Mouse (Mus musculus): ENCODE results near the gene Rpl36.
"Not testable (repeated sequence)": the region's sequence is repeated elsewhere in the genome, so short reads cannot be mapped to it uniquely, and the experiment has no call there.

Rpl36 gene

GRCm38 (mm10) chr17:56608699-56609098 is 4.5 kb upstream of the Rpl36 start:
- peak in 1 of 2 experiments; percentile 34 for DNase-seq (ENCODE audit: low spot score in 2 of 2)

- peak; percentile 90 to 96 for DNase-seq (ENCODE audit: low spot score in 2 of 2)
Measured at GRCm38 (mm10) chr17:56609452-56610171, 3.6 kb upstream of the Rpl36 start, which contains the start of gene 2410015M20Rik. TSS of gene 2410015M20Rik (minus strand) at chr17:56609771.

- no peak for DNase-seq (ENCODE audit: low spot score in 2 of 2)
Measured at GRCm38 (mm10) chr17:56611323-56611722, 1.9 kb upstream of the Rpl36 start.

- peak; percentile 51 to 75 for DNase-seq (ENCODE audit: low spot score in 2 of 2)
Measured at GRCm38 (mm10) chr17:56611861-56612564, 1.2 kb upstream of the Rpl36 start.

- DNase-seq (ENCODE audit: low spot score in 2 of 2): not testable (repeated sequence)
Measured at GRCm38 (mm10) chr17:56612565-56612939, 664 bp upstream of the Rpl36 start.

- DNase-seq (ENCODE audit: low spot score in 2 of 2): peak; percentile 32 to 58
Measured at GRCm38 (mm10) chr17:56613893-56614292, 677 bp downstream of the Rpl36 start.

- peak in 1 of 2 experiments; percentile 30 for DNase-seq (ENCODE audit: low spot score in 2 of 2)
Measured at GRCm38 (mm10) chr17:56614391-56615135, 1.3 kb downstream of the Rpl36 start.

- no peak for DNase-seq (ENCODE audit: low spot score in 2 of 2)
Measured at GRCm38 (mm10) chr17:56615136-56615784, 2.0 kb downstream of the Rpl36 start.

- DNase-seq (ENCODE audit: low spot score in 2 of 2): no peak
Measured at GRCm38 (mm10) chr17:56615792-56616191, 2.6 kb downstream of the Rpl36 start.

- no peak for DNase-seq (ENCODE audit: low spot score in 2 of 2)
Measured at GRCm38 (mm10) chr17:56616725-56617124, 3.5 kb downstream of the Rpl36 start.

GRCm38 (mm10) chr17:56617628-56618027 is 4.4 kb downstream of the Rpl36 start:
- DNase-seq (ENCODE audit: low spot score in 2 of 2): no peak

GRCm38 (mm10) chr17:56625495-56625894 is 12.3 kb downstream of the Rpl36 start:
- DNase-seq (ENCODE audit: low spot score in 2 of 2): no peak

GRCm38 (mm10) chr17:56626260-56626659 is 13.0 kb downstream of the Rpl36 start:
- no peak for DNase-seq (ENCODE audit: low spot score in 2 of 2)

- DNase-seq (ENCODE audit: low spot score in 2 of 2): peak; percentile 87 to 97
Measured at GRCm38 (mm10) chr17:56626754-56627470, 13.7 kb downstream of the Rpl36 start, which contains the start of gene Lonp1. TSS of gene Lonp1 (minus strand) at chr17:56626887.

GRCm38 (mm10) chr17:56627530-56628277 is 14.5 kb downstream of the Rpl36 start, which contains the start of gene Catsperd:
TSS of gene Catsperd (plus strand) at chr17:56628143.
- peak in 1 of 2 experiments; percentile 28 for DNase-seq (ENCODE audit: low spot score in 2 of 2)

- DNase-seq (ENCODE audit: low spot score in 2 of 2): not testable (repeated sequence)
Measured at GRCm38 (mm10) chr17:56629800-56630781, 16.9 kb downstream of the Rpl36 start.

GRCm38 (mm10) chr17:56631807-56632206 is 18.6 kb downstream of the Rpl36 start:
- DNase-seq (ENCODE audit: low spot score in 2 of 2): no peak

- DNase-seq (ENCODE audit: low spot score in 2 of 2): peak in 1 of 2 experiments; percentile 73
Measured at GRCm38 (mm10) chr17:56634023-56634422, 20.8 kb downstream of the Rpl36 start.

GRCm38 (mm10) chr17:56643237-56643636 is 30.0 kb downstream of the Rpl36 start:
- no peak for DNase-seq (ENCODE audit: low spot score in 2 of 2)
